Mouse (Mus musculus) ovary, adult 18-20 months (tissue): ENCODE data around the gene Tmem238.
"Not testable (repeated sequence)": the region's sequence is repeated elsewhere in the genome, so short reads cannot be mapped to it uniquely, and the experiment has no call there.

Experiments
- DNase-seq: peaks from one replicate; pipeline ENCODE4 v3.0.0; 2022; ENCODE audit warnings: low spot score, mixed read lengths

Tmem238 gene

DNA sequence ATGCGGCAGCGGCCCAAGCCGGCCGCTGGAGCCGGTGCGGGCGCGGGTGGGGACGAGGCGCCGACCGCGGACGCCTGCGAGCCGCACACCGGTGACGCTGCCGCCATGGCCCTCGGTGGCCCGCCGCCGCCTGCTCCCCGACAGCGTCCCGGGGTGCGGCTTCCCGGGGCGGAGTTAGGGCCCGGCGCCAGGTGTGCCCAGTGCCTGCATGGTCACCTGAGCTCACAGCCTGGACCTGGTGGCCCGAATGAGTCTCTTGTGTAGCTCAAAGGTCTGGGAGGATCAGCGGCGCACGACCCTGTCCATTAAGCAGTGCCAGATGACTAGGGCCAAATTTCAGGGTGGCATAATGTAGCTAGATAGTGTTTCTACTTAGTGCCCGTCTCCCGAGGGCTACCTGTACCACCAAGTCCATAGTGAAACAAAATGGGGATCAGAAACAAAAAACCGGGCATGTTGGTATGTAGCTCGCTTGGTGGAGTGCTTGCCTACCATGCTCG is at the start of gene Tmem238:
Tmem238 (minus strand) TSS at position 221 of the 500 bp plus-strand sequence.
- peak; percentile 20 for DNase-seq

DNA sequence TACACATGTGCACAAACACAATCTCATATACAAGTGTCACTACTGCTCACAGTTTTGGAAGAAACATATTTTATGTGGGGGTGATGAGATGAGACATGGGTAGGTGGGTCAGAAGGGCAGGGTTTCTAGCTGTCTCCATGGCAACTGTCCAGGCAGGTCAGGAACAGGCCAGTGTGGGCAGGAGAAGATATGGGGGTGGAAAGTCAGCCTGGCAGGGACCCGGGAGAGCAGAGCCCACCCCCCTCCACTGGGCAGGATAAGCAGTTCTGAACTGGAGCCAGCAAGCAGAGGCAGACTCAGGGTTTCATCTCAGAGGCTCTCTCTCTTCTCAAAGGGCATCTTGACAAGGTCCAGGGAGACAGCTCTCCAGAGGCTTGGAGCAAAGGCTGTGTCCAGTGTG is 48.2 kb upstream of the Tmem238 start:
- no peak for DNase-seq

DNA sequence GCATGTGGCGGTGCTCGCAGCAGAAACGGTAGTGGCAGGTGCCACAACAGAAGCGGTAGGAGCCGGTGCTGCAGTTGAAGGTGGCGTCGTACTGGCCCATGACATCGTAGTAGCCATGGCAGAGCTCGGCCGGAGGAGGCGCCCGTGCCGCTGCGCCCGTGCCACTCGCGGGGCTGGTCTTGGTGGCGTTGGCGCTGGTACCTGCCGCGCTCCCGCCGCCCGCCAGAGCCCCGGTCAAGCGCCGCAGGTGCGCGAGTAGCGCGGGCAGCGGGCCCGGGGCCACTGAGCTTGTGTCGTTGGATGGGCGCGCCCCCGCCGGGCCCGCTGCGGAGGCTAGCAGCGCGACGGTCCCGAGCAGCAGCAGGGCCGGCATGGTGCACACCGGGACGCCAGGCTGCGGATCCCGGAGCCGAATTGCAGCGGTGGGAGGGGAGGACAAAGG is 46.9 kb upstream of the Tmem238 start:
- peak; percentile 43 for DNase-seq

DNA sequence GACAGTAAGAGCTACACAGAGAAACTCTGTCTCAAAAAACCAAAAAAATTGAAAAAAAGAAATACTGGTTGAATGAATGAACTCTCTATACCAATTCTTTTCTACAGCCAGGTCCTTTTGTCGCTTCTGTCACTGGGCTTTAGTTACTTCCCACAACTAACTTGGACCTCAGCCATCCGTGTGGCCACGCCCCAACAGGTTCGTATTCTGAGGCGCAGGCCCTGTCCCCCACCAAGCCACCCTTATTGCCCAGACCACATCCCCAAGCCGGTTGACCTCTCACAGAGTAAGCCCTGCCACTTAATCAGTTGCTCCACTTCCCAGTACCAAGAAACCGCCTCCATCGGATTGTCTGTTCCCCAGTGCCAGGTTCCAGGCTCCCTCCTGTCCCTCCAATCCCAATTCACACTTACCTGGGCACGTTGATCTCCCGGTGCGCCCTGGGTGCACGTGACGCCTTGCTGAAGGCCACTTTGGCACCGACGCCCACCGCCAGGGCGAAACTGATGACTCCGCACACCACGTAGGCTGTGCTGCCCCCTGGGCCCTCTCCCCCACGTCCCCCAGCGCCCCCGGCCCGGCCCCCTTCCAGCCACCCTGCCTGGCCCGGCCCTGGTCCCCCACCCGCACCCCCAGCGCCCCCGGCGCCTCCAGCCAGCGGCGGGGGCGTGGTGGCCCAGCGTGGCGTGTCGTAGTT is 46.3 kb upstream of the Tmem238 start:
- DNase-seq = no peak

DNA sequence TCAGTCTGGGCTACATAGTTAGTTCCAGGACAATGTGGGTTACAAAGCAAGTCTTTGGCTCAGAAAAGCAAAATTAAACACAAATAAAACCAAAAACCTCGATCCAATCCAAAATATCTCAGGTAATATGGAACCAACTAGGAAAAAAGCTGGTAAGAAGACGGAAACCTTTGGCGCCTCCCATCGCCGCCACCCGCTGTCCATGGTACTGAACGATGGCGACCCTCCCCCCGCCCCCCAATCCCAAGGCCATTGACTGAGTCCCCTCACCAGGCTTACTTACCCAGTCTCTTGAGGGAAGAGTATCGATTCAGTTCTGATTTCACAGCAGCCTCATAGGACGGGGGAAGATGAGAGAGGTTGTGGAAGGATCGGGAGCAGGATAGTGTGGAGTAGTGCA is 41.0 kb upstream of the Tmem238 start:
- no peak for DNase-seq

DNA sequence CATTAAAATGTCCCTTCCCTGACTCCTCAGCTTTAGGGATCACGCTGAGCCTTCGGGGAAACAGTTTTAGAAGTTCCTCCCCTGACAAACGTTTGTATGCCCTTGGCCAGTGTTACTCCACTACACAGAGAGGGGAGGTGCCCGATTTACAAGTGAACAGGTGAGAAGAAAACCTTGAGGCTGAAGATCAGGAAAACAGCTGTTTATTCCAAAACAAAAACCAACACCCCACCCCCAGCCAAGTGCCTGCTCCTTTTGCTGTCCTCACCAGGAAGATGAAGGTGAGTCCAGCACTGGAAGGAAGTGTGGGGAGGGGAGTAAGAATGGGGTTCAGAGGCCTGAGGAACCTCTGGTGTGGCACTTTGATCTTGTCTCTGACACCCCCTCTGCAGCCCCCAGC is 35.9 kb upstream of the Tmem238 start:
- no peak for DNase-seq

DNA sequence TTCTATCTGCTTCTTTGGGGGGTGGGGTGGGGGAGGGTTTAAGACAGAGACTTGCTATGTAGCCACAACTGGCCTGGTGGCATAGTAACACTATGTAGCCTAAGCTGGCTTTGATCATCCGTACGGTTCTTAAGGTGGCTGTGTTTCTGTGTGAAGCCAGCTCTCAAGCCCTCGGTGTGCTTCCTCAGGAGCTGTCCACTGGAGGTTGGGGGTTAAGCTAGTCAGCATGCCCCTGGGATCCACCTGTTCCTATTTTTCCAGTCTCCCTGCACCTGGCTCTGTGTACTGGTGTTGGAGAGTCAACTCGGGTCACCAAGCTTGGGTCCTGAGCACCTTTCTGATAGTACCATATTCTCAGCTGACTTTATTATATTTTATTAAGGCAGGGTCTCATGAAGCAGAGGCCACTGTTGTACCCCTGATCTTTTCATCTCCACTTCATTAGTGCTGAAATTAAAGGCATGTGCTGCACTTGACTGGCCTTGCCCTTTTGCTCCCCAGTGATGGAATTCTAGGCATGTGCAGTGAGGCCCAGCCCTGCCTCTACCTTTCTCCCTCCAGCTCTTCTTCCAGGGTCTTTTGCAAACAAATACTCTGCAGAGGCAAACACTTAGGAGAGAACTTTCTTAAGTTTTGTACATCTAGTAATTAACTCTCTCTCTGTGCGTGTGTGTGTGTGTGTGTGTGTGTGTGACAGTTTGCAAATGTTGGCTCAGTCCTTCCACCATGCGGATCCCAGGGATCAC is 32.9 kb upstream of the Tmem238 start:
- no peak for DNase-seq

DNA sequence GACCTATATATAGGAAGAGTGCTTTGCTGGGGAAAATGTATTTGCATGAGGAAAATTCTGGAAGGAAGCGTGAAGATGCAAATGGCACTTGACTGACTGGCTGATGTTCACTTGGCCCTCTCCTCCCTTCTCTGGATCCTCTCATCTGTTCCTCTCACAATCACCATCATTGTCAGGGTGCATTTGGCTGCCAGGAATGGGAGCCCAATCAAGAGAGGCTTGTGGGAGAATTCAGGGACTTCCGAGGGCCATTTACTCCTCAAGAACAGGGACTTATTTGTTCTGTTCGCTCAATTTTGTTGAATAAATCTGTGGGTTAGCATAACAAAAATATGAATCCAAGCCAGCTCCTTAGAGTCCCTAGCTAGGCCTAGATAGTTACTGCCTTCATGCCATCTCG is 32.2 kb upstream of the Tmem238 start:
- DNase-seq = no peak

DNA sequence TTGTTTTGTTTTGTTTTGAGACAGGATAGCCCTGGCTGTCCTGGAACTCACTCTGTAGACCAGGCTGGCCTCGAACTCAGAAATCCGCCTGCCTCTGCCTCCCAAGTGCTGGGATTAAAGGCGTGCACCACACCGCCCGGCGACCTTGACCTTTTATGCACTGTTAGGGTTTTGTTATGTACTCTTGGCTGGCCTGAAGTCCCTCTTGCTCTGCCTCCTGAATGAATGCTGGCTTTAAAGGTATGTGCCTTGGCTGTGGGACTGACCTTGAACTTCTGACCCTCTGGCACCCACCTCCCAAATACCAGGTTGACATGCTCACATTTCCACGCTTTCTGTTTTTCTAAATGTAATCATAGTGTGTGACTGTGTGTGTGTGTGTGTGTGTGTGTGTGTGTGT is 31.5 kb upstream of the Tmem238 start:
- not testable (repeated sequence) for DNase-seq

DNA sequence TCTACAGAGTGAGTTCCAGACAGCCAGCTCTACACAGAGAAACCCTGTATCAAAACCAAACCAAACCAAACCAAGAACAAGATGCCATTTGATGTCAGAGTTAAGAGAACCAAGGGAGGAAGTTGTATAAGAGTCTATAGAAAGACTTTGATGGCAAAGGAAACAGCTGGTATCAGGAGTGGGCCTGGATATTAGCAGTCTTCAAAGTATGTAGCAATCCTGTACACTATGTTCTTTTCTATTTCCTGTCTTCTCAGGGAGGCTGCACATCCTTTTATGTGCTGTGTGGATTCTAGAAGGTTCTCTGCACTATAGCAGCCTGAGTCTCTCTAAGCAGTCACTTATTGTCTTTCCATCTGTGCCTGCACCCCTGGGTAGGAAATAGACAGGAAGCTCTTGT is 27.1 kb upstream of the Tmem238 start:
- no peak for DNase-seq

DNA sequence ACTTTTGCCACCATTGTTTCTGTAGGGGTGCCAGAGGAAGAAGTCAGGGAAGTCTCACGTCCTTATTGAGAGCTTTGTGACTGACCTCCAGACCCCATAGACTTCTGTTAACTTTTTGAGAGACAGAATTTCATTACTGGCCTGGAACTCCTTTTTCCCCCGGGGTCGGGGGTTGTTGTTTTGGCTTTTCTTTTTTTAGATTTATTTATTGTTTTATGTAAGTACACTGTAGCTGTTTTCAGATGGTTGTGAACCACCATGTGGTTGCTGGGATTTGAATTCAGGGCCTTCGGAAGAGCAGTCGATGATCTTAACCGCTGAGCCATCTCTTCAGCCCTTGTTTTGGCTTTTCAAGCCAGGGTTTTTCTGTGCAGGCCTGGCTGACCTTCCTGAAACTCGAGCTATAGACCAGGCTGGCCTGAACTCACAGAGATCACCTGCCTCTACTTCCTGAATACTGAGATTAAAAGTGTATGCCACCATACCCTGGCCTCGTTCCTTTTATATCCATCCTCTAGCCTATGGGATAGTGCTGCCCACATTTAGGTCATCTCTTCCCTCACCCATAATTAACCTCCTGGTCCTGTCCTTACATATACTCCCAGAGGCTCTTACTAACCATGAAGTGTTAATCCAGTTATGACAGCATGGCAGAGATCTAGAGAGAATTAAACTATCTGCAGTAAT is 23.8 kb upstream of the Tmem238 start:
- no peak for DNase-seq

DNA sequence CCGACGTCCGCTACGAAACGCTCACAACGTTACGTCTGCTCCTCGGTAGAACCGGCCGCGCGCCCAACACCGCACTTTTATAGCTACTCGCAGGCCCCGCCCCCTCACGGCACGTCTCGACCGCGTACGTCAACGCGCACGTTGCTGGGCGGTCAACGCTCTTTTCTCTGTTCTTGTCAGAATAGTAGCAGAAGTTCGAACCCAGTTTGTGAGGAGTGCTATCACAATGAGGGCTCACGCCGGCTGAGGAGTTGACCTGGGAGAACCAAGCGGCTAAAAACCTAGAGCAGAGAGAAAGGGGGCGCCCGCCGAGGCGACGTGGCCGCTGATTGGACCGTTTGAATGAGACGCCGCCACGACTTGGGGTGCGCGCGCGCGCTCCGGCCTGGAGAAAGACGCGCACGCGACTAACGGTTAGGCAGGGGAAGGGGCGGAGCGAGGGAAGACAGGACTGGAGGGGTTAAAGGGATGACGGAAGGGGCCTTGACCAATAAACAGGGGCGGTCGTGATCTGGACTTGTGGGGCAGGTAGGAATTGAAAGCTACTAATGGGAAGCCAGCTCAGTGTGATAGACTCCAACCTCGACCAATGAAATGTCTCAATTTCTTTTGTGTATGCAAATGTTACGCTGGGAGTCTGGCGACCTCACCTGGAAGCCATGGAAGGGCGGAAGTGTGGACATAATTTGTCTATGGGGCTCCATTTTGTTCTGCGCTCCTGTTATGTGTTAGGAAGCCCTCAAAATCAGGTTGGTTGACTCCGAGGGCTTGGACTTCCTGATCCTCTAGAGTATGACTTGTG is 23.0 kb upstream of the Tmem238 start, which contains the start of gene Ube2s:
Ube2s (minus strand) TSS at position 288 of the 802 bp plus-strand sequence.
- peak; percentile 99 for DNase-seq

DNA sequence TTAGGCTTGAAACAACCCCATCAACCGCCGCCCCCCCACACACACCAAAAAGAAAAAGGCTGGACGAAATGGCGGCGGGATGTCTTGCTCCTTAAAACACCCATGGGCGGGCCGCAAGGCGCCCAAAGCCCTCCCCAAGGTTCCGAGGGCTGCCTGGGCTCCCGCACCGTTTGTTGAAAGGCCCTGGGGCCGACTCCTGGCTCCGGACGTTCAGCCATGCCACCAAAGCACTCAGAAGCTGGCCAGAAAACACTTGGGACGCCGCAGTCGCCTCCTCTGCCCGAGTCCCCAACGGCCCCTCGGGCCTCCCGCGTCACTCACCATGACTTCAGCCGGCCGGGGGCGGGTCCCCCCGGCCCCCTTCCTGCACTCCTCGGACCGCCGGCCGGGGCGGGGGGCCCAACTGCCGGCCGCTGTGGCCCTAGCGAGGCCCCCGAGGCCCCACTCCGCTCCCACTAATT is 22.4 kb upstream of the Tmem238 start:
- no peak for DNase-seq

DNA sequence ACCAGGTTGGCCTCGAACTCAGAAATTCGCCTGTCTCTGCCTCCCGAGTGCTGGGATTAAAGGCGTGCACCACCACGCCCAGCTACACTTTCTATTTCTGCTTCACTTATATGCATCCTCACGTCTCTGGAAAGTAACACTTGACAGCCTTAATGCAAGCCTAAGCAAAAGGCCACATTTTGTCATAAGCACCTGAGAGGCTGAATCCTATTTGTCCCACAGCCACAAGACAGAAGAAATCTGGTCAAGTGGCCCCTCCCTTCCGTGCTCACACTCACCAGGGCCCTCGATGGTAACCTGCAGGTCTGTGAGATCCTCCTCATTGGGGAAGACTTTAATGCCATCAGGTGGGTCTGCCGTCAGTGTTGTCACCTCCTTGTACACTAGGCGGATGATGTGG is 21.7 kb upstream of the Tmem238 start:
- not testable (repeated sequence) for DNase-seq

DNA sequence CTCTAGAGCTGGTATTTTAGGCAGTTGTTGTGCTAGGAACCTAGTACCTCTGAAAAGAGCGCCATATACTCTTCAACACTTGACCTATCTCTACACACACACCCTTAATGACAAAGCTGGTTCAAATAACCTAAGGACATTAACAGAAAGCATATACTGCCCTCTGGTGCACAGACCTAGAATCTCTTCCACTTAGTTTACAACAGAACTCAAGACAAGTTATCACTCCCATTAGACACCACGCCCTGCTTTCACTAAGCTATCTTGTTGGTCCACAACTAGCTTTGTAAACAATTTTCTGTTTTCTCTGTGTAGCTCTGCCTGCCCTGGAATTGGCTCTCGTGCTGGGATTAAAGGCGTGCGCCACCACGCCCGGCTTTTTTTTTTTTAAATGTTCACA is 17.3 kb upstream of the Tmem238 start:
- DNase-seq = no peak

DNA sequence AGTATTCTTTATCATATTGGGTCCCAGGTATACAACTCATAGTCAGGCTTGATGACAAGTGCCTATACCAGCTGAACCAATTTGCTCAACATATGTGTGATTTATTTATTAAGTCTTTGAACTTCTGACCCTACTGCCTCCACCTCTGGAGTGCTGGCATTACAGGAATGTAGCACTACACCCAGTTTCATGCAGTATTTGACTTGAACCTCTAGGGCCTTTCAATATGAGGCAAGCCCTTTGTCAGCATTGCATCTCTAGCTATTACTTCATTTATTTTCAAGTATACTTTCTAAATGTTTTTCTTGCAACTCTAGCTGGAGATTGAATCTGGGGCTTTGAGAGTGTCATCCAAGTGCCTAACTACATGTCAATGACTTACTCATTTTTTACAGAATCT is 12.8 kb upstream of the Tmem238 start:
- no peak for DNase-seq

DNA sequence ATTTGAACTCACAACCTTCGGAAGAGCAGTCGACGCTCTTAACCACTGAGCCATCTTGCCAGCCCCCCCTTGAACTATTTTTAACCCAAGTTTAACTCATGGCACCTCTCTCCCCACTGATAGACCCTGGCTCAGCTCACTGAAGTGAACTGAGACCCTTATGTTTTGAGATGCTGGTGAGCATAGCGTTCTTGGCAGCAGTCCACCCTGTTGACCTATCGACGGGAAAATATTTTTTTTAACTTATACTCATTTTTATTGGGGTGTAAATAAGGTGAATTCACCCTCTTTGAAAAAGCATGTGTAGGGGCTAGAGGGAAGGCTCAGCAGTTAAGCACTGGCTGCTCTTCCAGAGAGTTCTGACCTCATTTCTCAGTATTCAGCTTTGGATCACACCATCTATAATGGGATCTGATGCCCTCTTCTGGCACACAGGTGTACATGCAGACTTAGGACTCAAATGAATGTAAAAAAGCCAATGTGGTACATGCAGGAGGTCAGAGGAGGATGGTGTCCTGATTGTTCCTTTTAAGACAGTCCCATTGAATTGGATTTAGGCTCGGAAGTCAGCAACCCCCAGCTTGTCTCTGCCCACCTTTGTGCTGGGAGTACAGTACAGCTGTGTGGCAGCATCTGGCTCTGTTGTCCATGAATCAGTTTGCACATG is 6.4 kb upstream of the Tmem238 start:
- DNase-seq = no peak

DNA sequence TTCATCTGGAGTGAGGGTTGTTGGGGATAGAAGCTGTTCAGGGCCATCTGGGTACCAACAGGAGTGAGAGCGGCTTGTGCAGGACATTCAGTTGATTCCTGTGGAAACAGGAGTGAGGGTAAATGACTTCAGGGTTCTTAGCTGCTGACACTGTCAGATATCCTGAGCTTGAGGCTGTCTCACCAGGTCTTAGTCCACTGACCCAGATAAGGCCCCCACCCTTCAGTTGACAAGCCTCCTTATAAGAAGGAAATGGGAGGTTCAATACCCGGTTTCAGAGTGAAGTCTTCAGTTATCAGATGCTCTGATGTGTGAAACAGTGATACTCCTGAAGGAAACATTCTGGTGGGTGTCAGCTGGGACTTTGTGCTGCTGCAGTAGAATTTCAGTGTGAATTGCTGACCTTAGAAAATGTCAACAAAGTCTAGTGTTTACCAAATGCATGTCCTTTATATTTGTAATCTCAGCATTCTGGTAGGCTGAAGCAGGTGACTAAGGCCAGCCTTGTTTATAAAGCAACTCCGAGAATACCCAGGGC is 5.2 kb upstream of the Tmem238 start:
- no peak for DNase-seq

DNA sequence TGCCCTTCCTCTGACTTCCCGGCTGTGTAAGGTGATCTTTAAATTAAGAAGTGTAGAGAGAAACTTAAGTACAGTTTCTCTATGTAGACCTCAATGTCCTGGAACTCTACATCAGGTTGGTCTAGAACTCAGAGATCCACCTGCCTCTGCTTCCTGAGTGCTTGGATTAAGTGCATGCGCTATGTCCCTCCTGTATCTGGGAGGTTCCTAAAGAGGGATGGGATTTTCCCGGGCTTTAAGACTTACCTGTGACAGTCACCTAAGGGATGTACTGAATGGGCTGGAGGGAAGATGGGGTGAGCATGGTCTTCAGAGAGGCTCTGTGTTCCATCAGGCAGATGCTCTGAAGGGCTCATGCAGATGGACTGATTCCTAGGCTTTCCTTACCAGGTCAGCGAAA is 4.2 kb upstream of the Tmem238 start:
- DNase-seq = no peak

DNA sequence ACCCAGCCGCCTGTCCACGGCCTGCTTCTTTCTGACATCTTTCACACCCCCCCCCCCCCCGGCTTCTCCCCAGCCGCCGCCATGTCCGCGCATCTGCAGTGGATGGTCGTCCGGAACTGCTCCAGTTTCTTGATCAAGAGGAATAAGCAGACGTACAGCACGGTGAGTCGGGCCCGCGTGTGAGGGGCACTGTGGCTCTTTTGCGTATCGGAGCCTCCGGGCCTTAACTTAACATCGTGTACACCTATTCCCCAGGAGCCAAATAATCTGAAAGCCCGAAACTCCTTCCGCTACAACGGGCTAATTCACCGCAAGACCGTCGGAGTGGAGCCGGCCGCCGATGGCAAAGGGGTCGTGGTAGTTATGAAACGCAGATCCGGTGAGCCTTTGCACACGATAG is 3.8 kb upstream of the Tmem238 start:
- DNase-seq = not testable (repeated sequence)
